Mouse (Mus musculus): ENCODE results near the gene Scd3. TPM values are rescaled to one million over a fixed set of nuclear protein-coding genes. Genes with fewer than 3 reads are reported as not detected.

Scd3 gene
- polyA plus RNA-seq (2015; fragmentation: Nextera tagmentation; extraction: Ambion mirVana), result 4.4 and 4.8 TPM in 2 replicates

- WGBS, result 94% methylated on average over 9 of the region's 9 CpGs
- H3K4me3 ChIP-seq (replicated peaks), result no peak within 1 kb of the TSS
- no peaks in the 10 kb centered on the region for H3K27me3 ChIP-seq (replicated peaks)
- H3K36me3 ChIP-seq, result no peaks in the 10 kb centered on the region
- ATAC-seq (ENCODE audit: low FRiP score), result no peak
- no peak within 1 kb of the TSS for H3K27ac ChIP-seq (replicated peaks)
- H3K9me3 ChIP-seq (replicated peaks), result no peaks in the 10 kb centered on the region
- H3K9ac ChIP-seq (replicated peaks), result no peak within 1 kb of the TSS
- no peak within 1 kb of the TSS for H3K4me2 ChIP-seq
- no peaks in the 10 kb centered on the region for H3K4me1 ChIP-seq
Measured at GRCm38 (mm10) chr19:44203015-44203564, at the start of gene Scd3. Scd3 (plus strand) TSS chr19:44203269.

- Histone ChIP-seq H3K4me3 (replicated peaks) (no peak overlapping the region), H3K4me2 (no peak overlapping the region), H3K27ac (replicated peaks) (no peak overlapping the region), H3K9ac (replicated peaks) (no peak overlapping the region), H3K4me1 (no peaks in the 10 kb centered on the region), H3K27me3 (replicated peaks) (peaks cover 37% of the 10 kb centered on the region), H3K9me3 (replicated peaks) (no peaks in the 10 kb centered on the region), H3K36me3 (no peaks in the 10 kb centered on the region)
- no peak for ATAC-seq (ENCODE audit: low FRiP score)
- 81% methylated on average over 5 of the region's 5 CpGs for WGBS
Measured at GRCm38 (mm10) chr19:44153781-44154180, 49.3 kb upstream of the Scd3 start.

GRCm38 (mm10) chr19:44157005-44157404 is 46.1 kb upstream of the Scd3 start:
- Histone ChIP-seq H3K4me1 (no peaks in the 10 kb centered on the region), H3K36me3 (no peaks in the 10 kb centered on the region), H3K27me3 (replicated peaks) (peaks cover 28% of the 10 kb centered on the region), H3K4me2 (no peak overlapping the region), H3K4me3 (replicated peaks) (no peak overlapping the region), H3K9ac (replicated peaks) (no peak overlapping the region), H3K9me3 (replicated peaks) (no peaks in the 10 kb centered on the region), H3K27ac (replicated peaks) (no peak overlapping the region)
- 98% methylated on average over 10 of the region's 10 CpGs for WGBS
- no peak for ATAC-seq (ENCODE audit: low FRiP score)

GRCm38 (mm10) chr19:44159386-44159785 is 43.7 kb upstream of the Scd3 start:
- Histone ChIP-seq H3K9me3 (replicated peaks) (no peaks in the 10 kb centered on the region), H3K9ac (replicated peaks) (no peak overlapping the region), H3K36me3 (no peaks in the 10 kb centered on the region), H3K27ac (replicated peaks) (no peak overlapping the region), H3K4me2 (no peak overlapping the region), H3K27me3 (replicated peaks) (peaks cover 13% of the 10 kb centered on the region), H3K4me1 (no peaks in the 10 kb centered on the region), H3K4me3 (replicated peaks) (no peak overlapping the region)
- 89% methylated on average over 3 of the region's 3 CpGs for WGBS
- ATAC-seq (ENCODE audit: low FRiP score), result no peak

- no peak for ATAC-seq (ENCODE audit: low FRiP score)
- H3K9ac ChIP-seq (replicated peaks), result no peak overlapping the region
- no peaks in the 10 kb centered on the region for H3K4me1 ChIP-seq
- 17% methylated on average over 3 of the region's 3 CpGs for WGBS
- H3K36me3 ChIP-seq, result no peaks in the 10 kb centered on the region
- H3K4me2 ChIP-seq, result no peak overlapping the region
- H3K4me3 ChIP-seq (replicated peaks), result no peak overlapping the region
- no peaks in the 10 kb centered on the region; the same call in 1 of the 2 replicates for H3K27me3 ChIP-seq (replicated peaks)
- H3K27ac ChIP-seq (replicated peaks), result no peak overlapping the region
- no peaks in the 10 kb centered on the region for H3K9me3 ChIP-seq (replicated peaks)
Measured at GRCm38 (mm10) chr19:44161515-44161914, 41.6 kb upstream of the Scd3 start.

GRCm38 (mm10) chr19:44174835-44175234 is 28.2 kb upstream of the Scd3 start:
- H3K9me3 ChIP-seq (replicated peaks), result peaks cover 8% of the 10 kb centered on the region; the same call in 1 of the 2 replicates
- no peaks in the 10 kb centered on the region for H3K27me3 ChIP-seq (replicated peaks)
- ATAC-seq (ENCODE audit: low FRiP score), result no peak
- H3K4me2 ChIP-seq, result no peak overlapping the region
- H3K4me3 ChIP-seq (replicated peaks), result no peak overlapping the region
- H3K36me3 ChIP-seq, result no peaks in the 10 kb centered on the region
- WGBS, result 69% methylated on average over 8 of the region's 8 CpGs
- no peak overlapping the region for H3K9ac ChIP-seq (replicated peaks)
- no peak overlapping the region for H3K27ac ChIP-seq (replicated peaks)
- no peaks in the 10 kb centered on the region for H3K4me1 ChIP-seq

- no peaks in the 10 kb centered on the region for H3K4me1 ChIP-seq
Measured at GRCm38 (mm10) chr19:44176741-44177140, 26.3 kb upstream of the Scd3 start.

GRCm38 (mm10) chr19:44180502-44180901 is 22.6 kb upstream of the Scd3 start:
- peaks cover 8% of the 10 kb centered on the region; the same call in 1 of the 2 replicates for H3K9me3 ChIP-seq (replicated peaks)
- no peak for ATAC-seq (ENCODE audit: low FRiP score)
- H3K27me3 ChIP-seq (replicated peaks), result no peaks in the 10 kb centered on the region

More at GRCm38 (mm10) chr19:44176741-44177140, 26.3 kb upstream of the Scd3 start:
- H3K9ac ChIP-seq (replicated peaks), result no peak overlapping the region
- no peaks in the 10 kb centered on the region for H3K36me3 ChIP-seq
- peaks cover 8% of the 10 kb centered on the region; the same call in 1 of the 2 replicates for H3K9me3 ChIP-seq (replicated peaks)
- ATAC-seq (ENCODE audit: low FRiP score), result no peak
- H3K27me3 ChIP-seq (replicated peaks), result no peaks in the 10 kb centered on the region
- H3K27ac ChIP-seq (replicated peaks), result no peak overlapping the region
- no peak overlapping the region for H3K4me2 ChIP-seq
- H3K4me3 ChIP-seq (replicated peaks), result no peak overlapping the region
- 90% methylated on average over 3 of the region's 3 CpGs for WGBS

GRCm38 (mm10) chr19:44183968-44184367 is 19.1 kb upstream of the Scd3 start:
- H3K27me3 ChIP-seq (replicated peaks), result no peaks in the 10 kb centered on the region
- no peaks in the 10 kb centered on the region for H3K9me3 ChIP-seq (replicated peaks)
- H3K9ac ChIP-seq (replicated peaks), result no peak overlapping the region
- no peak overlapping the region for H3K4me3 ChIP-seq (replicated peaks)
- 63% methylated on average over 3 of the region's 3 CpGs for WGBS
- H3K36me3 ChIP-seq, result no peaks in the 10 kb centered on the region
- ATAC-seq (ENCODE audit: low FRiP score), result no peak
- H3K27ac ChIP-seq (replicated peaks), result no peak overlapping the region
- H3K4me2 ChIP-seq, result no peak overlapping the region
- H3K4me1 ChIP-seq, result no peaks in the 10 kb centered on the region

More at GRCm38 (mm10) chr19:44180502-44180901, 22.6 kb upstream of the Scd3 start:
- Histone ChIP-seq H3K4me1 (no peaks in the 10 kb centered on the region), H3K9ac (replicated peaks) (no peak overlapping the region), H3K4me3 (replicated peaks) (no peak overlapping the region), H3K27ac (replicated peaks) (no peak overlapping the region), H3K36me3 (no peaks in the 10 kb centered on the region), H3K4me2 (no peak overlapping the region)
- WGBS, result 82% methylated on average over 1 of the region's 1 CpGs

- Histone ChIP-seq H3K27me3 (replicated peaks) (no peaks in the 10 kb centered on the region), H3K4me2 (no peak overlapping the region), H3K27ac (replicated peaks) (no peak overlapping the region), H3K4me3 (replicated peaks) (no peak overlapping the region), H3K9ac (replicated peaks) (no peak overlapping the region), H3K4me1 (no peaks in the 10 kb centered on the region), H3K36me3 (no peaks in the 10 kb centered on the region), H3K9me3 (replicated peaks) (no peaks in the 10 kb centered on the region)
- no peak for ATAC-seq (ENCODE audit: low FRiP score)
- 82% methylated on average over 4 of the region's 4 CpGs for WGBS
Measured at GRCm38 (mm10) chr19:44189056-44189455, 14.0 kb upstream of the Scd3 start.

GRCm38 (mm10) chr19:44192342-44192741 is 10.7 kb upstream of the Scd3 start, which contains the start of gene Pkd2l1:
Pkd2l1 (minus strand) TSS chr19:44192442.
- Histone ChIP-seq H3K4me2 (no peak within 1 kb of the TSS), H3K4me3 (replicated peaks) (no peak within 1 kb of the TSS), H3K27me3 (replicated peaks) (no peaks in the 10 kb centered on the region), H3K27ac (replicated peaks) (no peak within 1 kb of the TSS), H3K4me1 (peaks cover 3% of the 10 kb centered on the region; the same call in 1 of the 2 replicates), H3K36me3 (no peaks in the 10 kb centered on the region), H3K9ac (replicated peaks) (no peak within 1 kb of the TSS), H3K9me3 (replicated peaks) (no peaks in the 10 kb centered on the region)
- 37% methylated on average over 3 of the region's 3 CpGs for WGBS
- ATAC-seq (ENCODE audit: low FRiP score), result no peak

- H3K27me3 ChIP-seq (replicated peaks), result no peaks in the 10 kb centered on the region
- no peaks in the 10 kb centered on the region for H3K9me3 ChIP-seq (replicated peaks)
- no peak overlapping the region for H3K4me3 ChIP-seq (replicated peaks)
- H3K4me1 ChIP-seq, result peaks cover 3% of the 10 kb centered on the region; the same call in 1 of the 2 replicates
- no peak for ATAC-seq (ENCODE audit: low FRiP score)
- H3K27ac ChIP-seq (replicated peaks), result no peak overlapping the region
- H3K9ac ChIP-seq (replicated peaks), result no peak overlapping the region
- H3K4me2 ChIP-seq, result no peak overlapping the region
- H3K36me3 ChIP-seq, result no peaks in the 10 kb centered on the region
- WGBS, result 91% methylated on average over 7 of the region's 7 CpGs
Measured at GRCm38 (mm10) chr19:44193906-44194305, 9.2 kb upstream of the Scd3 start.

All from neural tube, embryonic 15.5 days (tissue).